Mouse (Mus musculus) heart, embryonic 15.5 days (tissue): Measurements from ENCODE around the gene Ctnnd2. TPM values are rescaled to one million over a fixed set of nuclear protein-coding genes. Genes with fewer than 3 reads are reported as not detected.

Experiments used
- ATAC-seq: fragments of 200-750 bp; cut with Nextera tagmentation; replicated peaks from 2 replicates; pipeline ENCODE4 v1.8.0; 2017; ENCODE audit warnings: low read depth, moderate TSS enrichment; ENCODE audit not compliant: insufficient number of reproducible peaks, insufficient read depth, low FRiP score
- H3K27ac ChIP-seq: fragments of 300-500 bp; sonication (generic); 2 replicates; pipeline ENCODE4 v1.5.1; 2015; ENCODE audit warnings: mild to moderate bottlenecking, inconsistent platforms
- H3K27me3 ChIP-seq: fragments of 300-500 bp; sonication (generic); 2 replicates; pipeline ENCODE4 v1.6.1; 2015; ENCODE audit warnings: inconsistent platforms
- H3K36me3 ChIP-seq: fragments of 300-500 bp; sonication (generic); 2 replicates; pipeline ENCODE4 v1.6.1; 2015; ENCODE audit warnings: mild to moderate bottlenecking, inconsistent platforms
- H3K4me1 ChIP-seq: fragments of 300-500 bp; sonication (generic); replicated peaks from 2 replicates; pipeline ENCODE4 v1.6.1; 2015; ENCODE audit warnings: inconsistent platforms
- H3K4me2 ChIP-seq: fragments of 300-500 bp; sonication (generic); 2 replicates; pipeline ENCODE4 v1.6.1; 2015; ENCODE audit warnings: inconsistent platforms, mild to moderate bottlenecking, moderate library complexity
- H3K4me3 ChIP-seq: fragments of 300-500 bp; sonication (generic); 2 replicates; pipeline ENCODE4 v1.5.1; 2015; ENCODE audit warnings: mild to moderate bottlenecking, inconsistent platforms
- H3K9ac ChIP-seq: fragments of 300-500 bp; sonication (generic); 2 replicates; pipeline ENCODE4 v1.6.1; 2015; ENCODE audit warnings: mild to moderate bottlenecking, inconsistent platforms
- H3K9me3 ChIP-seq: fragments of 300-500 bp; sonication (generic); replicated peaks from 2 replicates; pipeline ENCODE4 v1.6.1; 2016; ENCODE audit warnings: inconsistent platforms
- WGBS: fragments of 180-500 bp; shearing (Covaris S2); methylation state at CpG from one replicate; pipeline ENCODE4 v1.1.7; 2015; ENCODE audit warnings: mixed read lengths; 5-methylcytosine and 5-hydroxymethylcytosine counted together
- polyA plus RNA-seq: library from polyadenylated mRNA; unstranded; fragments of >200 nt; fragmentation: Nextera tagmentation; extraction: Ambion mirVana; gene quantifications from 2 replicates; pipeline ENCODE4 v1.2.1, GENCODE M21; 2015

Ctnnd2 gene
- polyA plus RNA-seq, 1 experiment from 2014 or later, result 1.0 TPM

DNA sequence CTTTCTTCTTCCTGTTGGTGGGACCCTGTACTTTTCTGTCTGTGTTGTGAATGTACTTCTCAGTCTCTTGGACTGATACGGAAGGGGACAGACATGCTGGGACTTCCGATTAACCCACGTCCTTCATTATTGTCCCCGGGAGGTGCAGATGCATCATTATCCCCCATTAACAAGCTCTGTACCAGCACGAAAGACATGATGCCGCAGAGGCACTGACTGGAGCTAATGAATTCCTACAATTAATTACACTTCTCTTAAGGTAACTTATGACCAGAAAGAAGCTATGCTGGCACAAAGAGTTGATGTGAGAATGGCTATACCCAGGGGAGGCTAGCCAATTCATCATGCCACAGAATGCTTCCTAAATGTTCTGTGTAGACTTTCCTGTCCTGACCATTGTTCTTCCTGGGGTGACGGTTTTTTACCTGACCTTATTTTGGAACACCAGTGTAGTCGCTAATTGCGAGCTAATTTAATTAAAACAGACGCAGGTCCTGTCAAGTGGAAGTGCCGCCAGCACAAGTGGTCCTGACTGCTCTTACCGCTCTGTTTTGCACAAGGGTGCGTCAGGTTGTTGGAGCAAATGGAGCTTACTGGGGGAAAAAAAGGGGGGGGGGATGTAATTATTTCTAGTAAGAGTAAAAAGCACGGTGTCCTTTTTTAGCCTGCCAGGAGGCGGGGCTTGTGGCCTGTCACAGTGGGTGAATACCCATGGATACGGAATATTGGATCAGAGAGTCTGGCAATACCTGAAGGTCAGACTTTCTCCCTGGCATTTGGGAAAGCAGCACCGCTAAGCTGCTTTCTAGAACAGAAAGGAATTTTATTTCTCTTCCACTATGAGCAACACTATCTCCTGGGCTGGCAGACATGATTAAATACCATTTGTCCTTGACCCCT is 685.1 kb downstream of the Ctnnd2 start:
- H3K27ac ChIP-seq, result no peak overlapping the region
- no peaks in the 10 kb centered on the region for H3K4me1 ChIP-seq
- H3K4me3 ChIP-seq, result no peak overlapping the region
- WGBS, result 80% methylated on average over 17 of the region's 17 CpGs
- H3K9ac ChIP-seq, result no peak overlapping the region
- H3K27me3 ChIP-seq, result no peaks in the 10 kb centered on the region
- H3K36me3 ChIP-seq, result no peaks in the 10 kb centered on the region
- H3K4me2 ChIP-seq, result no peak overlapping the region
- no peaks in the 10 kb centered on the region for H3K9me3 ChIP-seq
- ATAC-seq, result no peak

DNA sequence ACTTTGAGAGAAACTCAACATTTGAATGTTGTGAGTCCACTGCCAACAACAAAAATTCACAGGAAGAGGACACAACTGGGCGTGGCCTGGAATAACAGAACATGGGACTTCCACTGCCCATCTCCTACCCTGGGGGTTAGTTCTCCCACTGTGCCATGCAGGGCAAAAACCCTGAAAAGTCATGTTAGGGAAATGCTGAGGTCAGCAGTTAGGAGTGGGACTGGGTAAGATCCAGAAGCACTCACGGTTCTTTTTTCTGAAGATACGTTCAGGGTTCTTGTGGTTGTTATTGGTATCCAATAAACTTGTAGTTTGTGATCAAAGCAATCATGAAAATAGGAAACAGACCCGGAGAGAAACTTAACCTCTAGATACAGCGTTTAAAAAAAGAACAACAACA is 695.0 kb downstream of the Ctnnd2 start:
- Histone ChIP-seq H3K4me3 (no peak overlapping the region), H3K4me1 (no peaks in the 10 kb centered on the region), H3K36me3 (no peaks in the 10 kb centered on the region), H3K4me2 (no peak overlapping the region), H3K9me3 (no peaks in the 10 kb centered on the region), H3K9ac (no peak overlapping the region), H3K27ac (no peak overlapping the region), H3K27me3 (no peaks in the 10 kb centered on the region)
- 84% methylated on average over 5 of the region's 5 CpGs for WGBS
- no peak for ATAC-seq

- H3K27ac ChIP-seq, result no peak overlapping the region
- 82% methylated on average over 12 of the region's 12 CpGs for WGBS
- no peaks in the 10 kb centered on the region for H3K36me3 ChIP-seq
- H3K9ac ChIP-seq, result no peak overlapping the region
- no peak overlapping the region for H3K4me2 ChIP-seq
- ATAC-seq, result no peak
- H3K27me3 ChIP-seq, result no peaks in the 10 kb centered on the region
- H3K9me3 ChIP-seq, result no peaks in the 10 kb centered on the region
- no peak overlapping the region for H3K4me3 ChIP-seq
- H3K4me1 ChIP-seq, result no peaks in the 10 kb centered on the region
Measured at GRCm38 (mm10) chr15:30869673-30870512, 697.5 kb downstream of the Ctnnd2 start.

- H3K27me3 ChIP-seq, result no peaks in the 10 kb centered on the region
- H3K4me1 ChIP-seq, result no peaks in the 10 kb centered on the region
- 57% methylated on average over 1 of the region's 1 CpGs for WGBS
- no peak overlapping the region for H3K9ac ChIP-seq
- H3K4me2 ChIP-seq, result no peak overlapping the region
- no peak for ATAC-seq
- no peaks in the 10 kb centered on the region for H3K9me3 ChIP-seq
- no peak overlapping the region for H3K27ac ChIP-seq
- no peaks in the 10 kb centered on the region for H3K36me3 ChIP-seq
- H3K4me3 ChIP-seq, result no peak overlapping the region
Measured at GRCm38 (mm10) chr15:30875523-30875922, 703.1 kb downstream of the Ctnnd2 start.

DNA sequence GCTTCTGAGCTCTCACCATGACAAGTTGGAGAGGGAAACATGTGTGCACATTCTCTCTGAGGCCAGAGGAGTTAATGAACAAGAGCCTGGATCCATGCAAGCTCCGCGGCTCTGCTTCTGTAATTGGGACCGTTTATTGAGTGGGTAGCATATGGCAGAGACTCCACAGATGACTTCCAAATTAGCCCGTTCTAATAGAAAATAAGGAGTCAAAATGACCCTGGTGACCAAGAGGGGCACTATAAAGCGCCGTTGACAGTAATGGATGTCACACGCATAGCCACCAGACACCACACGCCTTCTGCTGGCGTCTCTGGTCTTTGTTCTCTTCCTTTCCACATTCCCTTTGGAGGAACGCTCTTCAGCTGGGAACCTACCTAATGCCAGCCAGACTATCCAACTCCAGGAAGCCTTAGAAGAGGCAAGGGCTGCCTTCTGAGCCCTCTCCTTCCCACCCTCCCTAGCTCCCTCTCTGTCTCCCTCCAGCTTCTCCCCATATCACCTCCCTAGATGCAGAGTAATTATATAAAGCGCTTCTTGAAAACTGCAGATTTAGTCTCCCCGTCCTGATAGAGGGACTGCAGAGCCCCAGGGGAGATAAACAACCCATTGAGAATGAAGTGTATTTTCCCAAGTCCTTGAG is 712.4 kb downstream of the Ctnnd2 start:
- WGBS, result 53% methylated on average over 12 of the region's 12 CpGs
- H3K4me3 ChIP-seq, result no peak overlapping the region
- H3K9ac ChIP-seq, result no peak overlapping the region
- H3K36me3 ChIP-seq, result no peaks in the 10 kb centered on the region
- H3K4me2 ChIP-seq, result peak overlapping the region; percentile 43
- H3K9me3 ChIP-seq, result no peaks in the 10 kb centered on the region
- ATAC-seq, result 0 out of 2 replicates have a peak, but pooled peaks have one; percentile 29
- peaks cover 16% of the 10 kb centered on the region for H3K4me1 ChIP-seq
- peak overlapping the region; percentile 64 for H3K27ac ChIP-seq
- H3K27me3 ChIP-seq, result no peaks in the 10 kb centered on the region

GRCm38 (mm10) chr15:30885410-30885809 is 713.0 kb downstream of the Ctnnd2 start:
- no peak overlapping the region for H3K4me3 ChIP-seq
- H3K4me2 ChIP-seq, result peak overlapping the region; percentile 43
- peak overlapping the region; percentile 64 for H3K27ac ChIP-seq
- no peaks in the 10 kb centered on the region for H3K9me3 ChIP-seq
- H3K36me3 ChIP-seq, result no peaks in the 10 kb centered on the region
- H3K4me1 ChIP-seq, result peaks cover 16% of the 10 kb centered on the region
- peak; percentile 90 for ATAC-seq
- no peak overlapping the region for H3K9ac ChIP-seq
- no peaks in the 10 kb centered on the region for H3K27me3 ChIP-seq
- WGBS, result 22% methylated on average over 6 of the region's 6 CpGs

- H3K9me3 ChIP-seq, result no peaks in the 10 kb centered on the region
- no peak for ATAC-seq
- WGBS, result 72% methylated on average over 2 of the region's 2 CpGs
- no peaks in the 10 kb centered on the region for H3K27me3 ChIP-seq
- H3K9ac ChIP-seq, result no peak overlapping the region
- no peak overlapping the region for H3K27ac ChIP-seq
- peaks cover 21% of the 10 kb centered on the region for H3K4me1 ChIP-seq
- H3K4me2 ChIP-seq, result no peak overlapping the region
- no peak overlapping the region for H3K4me3 ChIP-seq
- no peaks in the 10 kb centered on the region for H3K36me3 ChIP-seq
Measured at GRCm38 (mm10) chr15:30887559-30887958, 715.2 kb downstream of the Ctnnd2 start.

DNA sequence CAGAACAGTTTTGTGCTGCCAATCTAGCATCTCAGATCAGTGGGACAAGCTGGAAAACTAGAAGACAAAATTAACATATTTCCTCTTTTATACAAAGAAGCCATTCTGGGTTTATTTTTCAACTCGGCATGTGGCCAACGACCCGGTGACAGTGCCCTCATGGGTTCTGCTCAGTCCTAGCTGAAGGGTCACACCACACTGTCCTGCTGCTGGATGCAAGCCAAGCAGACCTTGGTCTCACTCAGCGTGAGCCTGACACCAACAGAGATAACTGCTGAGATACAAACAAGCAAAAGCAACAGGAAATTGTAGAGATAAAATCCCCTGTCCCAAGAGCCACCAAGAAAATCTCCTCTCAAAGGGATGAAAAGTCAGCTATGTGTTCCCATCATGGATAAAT is 719.6 kb downstream of the Ctnnd2 start:
- Histone ChIP-seq H3K36me3 (no peaks in the 10 kb centered on the region), H3K9ac (no peak overlapping the region), H3K4me3 (no peak overlapping the region), H3K9me3 (no peaks in the 10 kb centered on the region), H3K27ac (no peak overlapping the region), H3K4me1 (peaks cover 5% of the 10 kb centered on the region), H3K27me3 (no peaks in the 10 kb centered on the region), H3K4me2 (no peak overlapping the region)
- WGBS, result 24% methylated on average over 4 of the region's 4 CpGs
- no peak for ATAC-seq

GRCm38 (mm10) chr15:30895063-30895462 is 722.7 kb downstream of the Ctnnd2 start:
- WGBS, result 78% methylated on average over 5 of the region's 5 CpGs

DNA sequence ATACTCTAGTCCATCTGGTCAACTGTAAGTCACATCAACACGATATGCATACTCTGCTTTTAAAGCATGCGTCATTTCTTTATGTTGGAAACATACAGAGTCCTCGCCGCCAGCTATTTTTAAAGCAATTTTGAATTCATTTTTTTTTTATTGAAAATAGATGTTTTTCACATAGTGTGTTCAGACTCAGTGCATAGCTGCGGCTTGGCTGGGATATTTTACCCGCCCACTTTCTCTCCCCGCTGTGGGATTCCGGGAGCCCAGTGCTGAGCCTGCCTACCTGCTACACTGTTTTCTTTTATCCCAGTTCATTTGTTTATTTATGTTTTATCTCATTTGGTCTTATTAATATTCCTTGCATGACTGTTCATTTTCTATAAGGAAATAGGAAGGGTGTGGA is 724.9 kb downstream of the Ctnnd2 start:
- H3K4me3 ChIP-seq, result no peak overlapping the region
- H3K36me3 ChIP-seq, result no peaks in the 10 kb centered on the region
- ATAC-seq, result no peak
- H3K9ac ChIP-seq, result no peak overlapping the region
- H3K4me2 ChIP-seq, result no peak overlapping the region
- WGBS, result 88% methylated on average over 8 of the region's 8 CpGs
- no peaks in the 10 kb centered on the region for H3K27me3 ChIP-seq
- H3K27ac ChIP-seq, result no peak overlapping the region
- peaks cover under 1% of the 10 kb centered on the region; the same call in 1 of the 2 replicates for H3K4me1 ChIP-seq
- H3K9me3 ChIP-seq, result no peaks in the 10 kb centered on the region

More at GRCm38 (mm10) chr15:30895063-30895462, 722.7 kb downstream of the Ctnnd2 start:
- no peak overlapping the region for H3K4me3 ChIP-seq
- ATAC-seq, result no peak
- no peak overlapping the region for H3K4me2 ChIP-seq
- H3K27ac ChIP-seq, result no peak overlapping the region
- no peak overlapping the region for H3K9ac ChIP-seq
- no peaks in the 10 kb centered on the region for H3K9me3 ChIP-seq
- no peaks in the 10 kb centered on the region for H3K27me3 ChIP-seq
- peaks cover 5% of the 10 kb centered on the region for H3K4me1 ChIP-seq
- no peaks in the 10 kb centered on the region for H3K36me3 ChIP-seq

DNA sequence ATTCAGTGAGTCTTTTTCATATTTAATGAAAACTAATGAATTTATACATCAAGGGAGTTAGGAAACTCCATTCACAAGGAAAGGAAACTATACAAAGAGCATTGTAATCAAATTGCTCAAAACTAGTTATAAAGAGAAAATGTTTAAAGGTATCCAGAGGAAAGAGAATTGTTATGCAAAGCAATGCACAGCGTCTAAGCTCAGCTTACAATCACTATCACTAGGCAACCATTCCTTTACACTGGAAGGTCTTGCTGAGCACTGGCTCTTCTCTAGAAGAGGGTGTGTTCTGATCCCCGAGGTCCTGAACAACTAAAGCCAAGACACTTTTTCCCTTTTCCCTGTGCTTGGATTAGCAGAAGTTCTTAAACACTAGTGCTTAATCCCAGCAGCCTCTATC is 735.6 kb downstream of the Ctnnd2 start:
- Histone ChIP-seq H3K27me3 (no peaks in the 10 kb centered on the region), H3K9ac (no peak overlapping the region), H3K27ac (no peak overlapping the region), H3K9me3 (no peaks in the 10 kb centered on the region), H3K36me3 (no peaks in the 10 kb centered on the region), H3K4me3 (no peak overlapping the region), H3K4me2 (no peak overlapping the region), H3K4me1 (no peaks in the 10 kb centered on the region)
- ATAC-seq, result no peak
- WGBS, result 39% methylated on average over 2 of the region's 2 CpGs
